Mouse (Mus musculus) myocyte (in vitro differentiated cells): Measurements from ENCODE around the gene Pola2. TPM values are rescaled to one million over a fixed set of nuclear protein-coding genes. Genes with fewer than 3 reads are reported as not detected.

ENCODE experiments used
- H3K27me3 ChIP-seq: one replicate; pipeline ENCODE4 v1.6.1; 2011; ENCODE audit not compliant: control insufficient read depth, insufficient read depth, insufficient read length
- H3K36me3 ChIP-seq: one replicate; pipeline ENCODE4 v1.6.1; 2011; ENCODE audit not compliant: control insufficient read depth, insufficient read depth
- H3K4me2 ChIP-seq: one replicate; pipeline ENCODE4 v1.6.1; 2011; ENCODE audit warnings: low read depth, control low read depth
- H3K4me3 ChIP-seq: one replicate; pipeline ENCODE4 v1.5.1; 2011; ENCODE audit warnings: mild to moderate bottlenecking, control low read depth, moderate library complexity
- H3K79me2 ChIP-seq: one replicate; pipeline ENCODE4 v1.6.1; 2011; ENCODE audit not compliant: control insufficient read depth, insufficient read depth
- H3ac ChIP-seq: one replicate; pipeline ENCODE4 v1.6.1; 2011; ENCODE audit not compliant: control insufficient read depth, insufficient read length
- CEBPB ChIP-seq: IDR thresholded peaks from 2 replicates; pipeline ENCODE4 v1.6.1; 2011; ENCODE audit warnings: mild to moderate bottlenecking, moderate library complexity; ENCODE audit not compliant: poor library complexity, insufficient read depth, severe bottlenecking
- E2F4 ChIP-seq: IDR thresholded peaks from one replicate; pipeline ENCODE4 v1.6.1; 2011; ENCODE audit warnings: mild to moderate bottlenecking, control low read depth, moderate library complexity; ENCODE audit not compliant: insufficient read depth
- MAX ChIP-seq: IDR thresholded peaks from one replicate; pipeline ENCODE4 v1.6.1; 2011; ENCODE audit warnings: low read depth, mild to moderate bottlenecking, control low read depth
- MYOD1 ChIP-seq, 3 experiments: IDR thresholded peaks; one replicate each; pipeline ENCODE4 v1.6.1; 2011; ENCODE audit warnings: control low read depth in 2 of 3, low read depth in 2 of 3, mild to moderate bottlenecking in 2 of 3, moderate library complexity in 1 of 3; ENCODE audit not compliant: insufficient read length in 2 of 3, control insufficient read depth in 1 of 3
- MYOG ChIP-seq, 3 experiments: IDR thresholded peaks; one replicate each; pipeline ENCODE4 v1.6.1; 2011; ENCODE audit warnings: control low read depth in 2 of 3, low read depth in 2 of 3, mild to moderate bottlenecking in 2 of 3; ENCODE audit not compliant: insufficient read length in 2 of 3, control insufficient read depth in 1 of 3, insufficient read depth in 1 of 3
- POLR2A ChIP-seq: IDR thresholded peaks from one replicate; pipeline ENCODE4 v1.6.1; 2011; ENCODE audit warnings: low read depth, mild to moderate bottlenecking, control low read depth, moderate library complexity; ENCODE audit not compliant: insufficient read length
- POLR2AphosphoS2 ChIP-seq: IDR thresholded peaks from one replicate; pipeline ENCODE4 v1.6.1; 2011; ENCODE audit warnings: low read depth, control low read depth; ENCODE audit not compliant: insufficient read length
- REST ChIP-seq: IDR thresholded peaks from one replicate; pipeline ENCODE4 v1.6.1; 2011; ENCODE audit warnings: mild to moderate bottlenecking, control low read depth, moderate library complexity; ENCODE audit not compliant: insufficient read depth, insufficient read length
- SRF ChIP-seq: IDR thresholded peaks from one replicate; pipeline ENCODE4 v1.6.1; 2011; ENCODE audit warnings: low read depth; ENCODE audit not compliant: control insufficient read depth, insufficient read length
- TCF12 ChIP-seq: IDR thresholded peaks from one replicate; pipeline ENCODE4 v1.6.1; 2011; ENCODE audit warnings: mild to moderate bottlenecking, control low read depth; ENCODE audit not compliant: poor library complexity, insufficient read depth, severe bottlenecking
- TCF3 ChIP-seq: IDR thresholded peaks from one replicate; pipeline ENCODE4 v1.6.1; 2011; ENCODE audit warnings: low read depth, control low read depth; ENCODE audit not compliant: insufficient read length
- USF1 ChIP-seq: IDR thresholded peaks from one replicate; pipeline ENCODE4 v1.6.1; 2011; ENCODE audit warnings: low read depth, mild to moderate bottlenecking, control low read depth, moderate library complexity
- polyA plus RNA-seq: library from polyadenylated mRNA; unstranded; fragments of >200 nt; fragmentation: generic; extraction: Trizol; gene quantifications from one replicate; pipeline ENCODE4 v1.2.1, GENCODE M21; 2012; ENCODE audit warnings: missing spikeins

The Pola2 gene
- polyA plus RNA-seq, 1 experiment = 11.9 TPM

DNA sequence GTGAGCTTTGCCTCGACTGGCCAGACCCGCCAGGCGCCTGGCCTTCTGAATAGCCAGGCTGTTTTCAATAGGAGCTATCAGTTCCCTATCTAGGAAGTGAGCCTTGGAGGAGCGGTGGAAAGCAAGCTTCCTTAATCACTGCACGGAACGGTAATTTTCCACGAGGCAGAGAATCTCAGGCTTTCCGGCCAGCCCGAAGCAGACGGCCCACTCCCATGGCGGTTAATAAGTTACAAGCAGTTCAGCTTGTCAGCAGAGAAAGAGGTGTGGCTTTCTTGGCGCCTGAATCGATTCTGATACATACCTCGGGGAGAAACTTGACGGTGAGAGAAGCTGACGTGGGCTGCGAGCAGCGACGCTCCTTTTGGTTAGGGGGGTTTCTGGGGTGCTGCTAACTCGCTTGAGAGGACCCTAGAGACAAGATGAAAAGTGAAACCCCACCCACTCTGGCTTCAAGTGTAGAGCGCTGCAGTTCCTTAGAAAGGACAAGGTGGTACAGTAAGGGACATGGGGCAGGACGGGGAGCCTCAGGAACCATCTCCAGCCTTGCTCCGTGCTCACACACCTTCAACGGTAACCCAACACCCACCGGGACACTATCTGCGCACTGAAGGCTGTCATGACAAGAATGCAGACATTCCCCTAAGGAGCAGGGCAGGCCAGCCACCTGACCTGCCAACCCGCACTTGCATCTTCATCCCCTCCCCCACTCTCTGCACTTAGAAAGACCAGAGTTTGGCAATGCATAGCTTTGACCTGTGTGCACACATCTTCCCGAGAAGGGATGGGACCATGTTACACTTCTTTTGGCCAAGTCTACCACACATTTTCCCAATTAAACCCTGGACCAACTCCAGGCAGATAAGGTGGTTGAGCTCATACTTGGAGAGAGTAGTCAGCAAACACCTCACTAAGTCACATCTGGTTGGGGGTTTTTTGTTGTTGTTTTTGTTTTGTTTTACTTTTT lies 8.0 kb downstream of the Pola2 start:
- Histone ChIP-seq H3K36me3 (peaks cover 6% of the 10 kb centered on the region), H3K4me2 (peak overlapping the region; percentile 34), H3K79me2 (no peaks in the 10 kb centered on the region), H3K27me3 (no peaks in the 10 kb centered on the region), H3K4me3 (no peak overlapping the region), H3ac (no peak overlapping the region)
- no peak for TF ChIP-seq MAX

- Histone ChIP-seq H3K79me2 (no peaks in the 10 kb centered on the region), H3K4me2 (no peak overlapping the region), H3K4me3 (no peak overlapping the region), H3K27me3 (no peaks in the 10 kb centered on the region), H3K36me3 (peaks cover 6% of the 10 kb centered on the region), H3ac (no peak overlapping the region)
- TF ChIP-seq POLR2A (no peak), REST (no peak), E2F4 (no peak), MAX (no peak), SRF (no peak), MYOD1 (IDR thresholded peaks at IDR 0.05; ENCODE audit: control insufficient read depth in 1 of 3, insufficient read length in 2 of 3, low read depth in 2 of 3) (no peak), CEBPB (no peak), TCF12 (no peak), POLR2AphosphoS2 (no peak), TCF3 (no peak), MYOG (IDR thresholded peaks at IDR 0.05; ENCODE audit: control insufficient read depth in 1 of 3, insufficient read depth in 1 of 3, insufficient read length in 2 of 3, low read depth in 2 of 3) (no peak), USF1 (no peak)
Observed at GRCm38 (mm10) chr19:5954936-5955335, 9.1 kb downstream of the Pola2 start.

DNA sequence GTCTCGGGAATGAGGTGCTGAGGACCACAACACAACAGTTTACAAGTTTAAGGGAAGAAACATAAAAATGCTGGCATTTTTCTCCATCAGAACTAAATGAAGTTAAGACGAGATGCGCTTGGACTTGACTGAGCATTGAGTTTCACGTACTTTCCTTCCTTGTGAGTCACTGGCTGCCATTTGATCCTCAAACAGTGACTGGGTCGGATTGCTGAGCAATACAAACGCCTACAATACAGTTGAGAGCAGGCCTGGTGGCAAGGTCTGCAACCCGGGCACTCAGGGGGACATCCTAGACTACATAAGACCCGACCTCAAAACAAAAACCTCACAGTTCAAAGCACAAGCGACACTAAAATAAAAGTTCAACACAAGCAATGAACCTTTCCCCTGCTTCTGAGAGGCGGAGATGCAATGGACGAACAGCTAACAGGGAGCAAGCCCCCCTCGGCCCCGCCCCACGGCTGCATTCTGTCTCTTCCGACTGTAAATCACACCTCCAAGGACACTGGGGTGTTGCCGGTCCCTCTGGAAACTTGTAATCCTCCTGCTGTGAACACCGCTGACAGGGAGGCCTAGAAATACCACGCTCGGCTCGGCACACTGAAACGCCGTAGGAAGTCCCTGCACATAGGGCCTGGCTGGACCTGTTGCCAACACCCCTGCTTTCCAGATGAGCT lies 9.8 kb downstream of the Pola2 start:
- Histone ChIP-seq H3ac (no peak overlapping the region), H3K27me3 (no peaks in the 10 kb centered on the region), H3K4me2 (peak overlapping the region; percentile 53), H3K36me3 (peaks cover 9% of the 10 kb centered on the region), H3K4me3 (no peak overlapping the region), H3K79me2 (no peaks in the 10 kb centered on the region)
- TF ChIP-seq MYOD1 (IDR thresholded peaks at IDR 0.05; ENCODE audit: control insufficient read depth in 1 of 3, insufficient read length in 2 of 3, low read depth in 2 of 3) (no peak), MYOG (IDR thresholded peaks at IDR 0.05; ENCODE audit: control insufficient read depth in 1 of 3, insufficient read depth in 1 of 3, insufficient read length in 2 of 3, low read depth in 2 of 3) (no peak), REST (no peak), TCF3 (no peak), POLR2A (no peak), MAX (no peak), SRF (no peak), POLR2AphosphoS2 (no peak), CEBPB (no peak), TCF12 (no peak), E2F4 (no peak), USF1 (no peak)

DNA sequence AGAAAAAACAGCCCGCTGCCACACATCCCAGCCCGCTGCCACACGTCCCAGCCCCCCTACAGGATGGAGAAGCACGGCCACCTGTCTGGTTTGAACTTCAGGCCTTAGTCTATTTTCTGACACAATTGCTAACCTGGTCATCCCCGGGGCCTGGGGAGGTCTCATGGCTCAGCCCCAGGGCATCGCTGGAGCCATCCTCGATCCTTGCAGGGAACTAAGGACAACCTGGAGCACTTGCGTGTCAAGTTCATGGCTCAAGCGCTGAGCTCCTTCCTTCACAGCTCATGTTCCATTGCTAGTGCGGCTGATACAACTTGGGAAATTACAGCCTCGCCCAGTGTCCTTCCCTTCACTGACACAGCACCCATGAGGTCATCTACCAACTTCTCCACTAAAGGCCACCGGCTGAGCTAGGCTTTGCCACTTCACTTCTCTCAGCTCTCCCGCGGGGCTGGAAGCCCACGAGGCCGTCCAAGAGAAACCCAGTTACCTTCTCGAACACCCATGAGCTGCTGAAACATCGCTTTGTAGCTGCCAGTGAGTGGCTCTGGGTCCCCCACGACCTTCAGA lies 10.7 kb downstream of the Pola2 start:
- no peak overlapping the region for H3ac ChIP-seq
- H3K79me2 ChIP-seq = no peaks in the 10 kb centered on the region
- H3K27me3 ChIP-seq = no peaks in the 10 kb centered on the region
- H3K4me3 ChIP-seq = no peak overlapping the region
- H3K36me3 ChIP-seq = peaks cover 7% of the 10 kb centered on the region
- TF ChIP-seq CEBPB (no peak), MYOG (IDR thresholded peaks at IDR 0.05; ENCODE audit: control insufficient read depth in 1 of 3, insufficient read depth in 1 of 3, insufficient read length in 2 of 3, low read depth in 2 of 3) (no peak), REST (no peak), USF1 (no peak), POLR2AphosphoS2 (no peak), SRF (no peak)
- peak overlapping the region; percentile 53 for H3K4me2 ChIP-seq
